10 mouse cellular contexts compared by ENCODE assay signal in the genomic region with DNA sequence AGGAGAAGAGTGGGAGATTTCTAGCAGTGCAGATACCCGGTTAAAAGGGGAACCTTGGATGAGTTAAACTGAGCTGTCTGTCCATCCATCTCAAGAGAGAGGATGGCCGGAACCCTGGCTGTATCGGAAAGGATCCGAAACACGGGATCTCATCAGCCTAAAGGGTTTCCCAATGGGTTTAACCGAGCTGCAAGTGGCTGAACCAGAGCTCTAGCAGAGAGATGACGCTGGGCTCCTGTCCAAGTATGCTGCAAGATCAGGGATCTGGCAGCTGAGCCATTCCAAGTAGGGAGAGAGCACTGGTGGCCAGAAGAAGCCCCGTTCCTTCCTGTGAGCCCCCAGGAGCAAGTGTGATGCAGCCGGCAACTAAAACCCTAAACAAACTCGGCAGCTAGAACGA.
DNase-seq lines count a peak whose midpoint lies in the region; ATAC-seq and TF ChIP-seq lines count a peak whose summit lies in the region.
"Had no signal": no experiment of that assay in that cellular context is flagged by ENCODE, and none has a peak within 500 bp of the region (broad histone marks: within the 10 kb centered on the region; RNA-seq: fewer than 3 reads in every experiment).

No protein-coding gene starts in this region.

- no peak for TF ChIP-seq CTCF in brain, embryonic 14.5 days (IDR thresholded peaks at IDR 0.05; ENCODE audit: borderline replicate concordance, extremely low read depth, insufficient read depth, insufficient read length)

- no peak overlapping the region for H3K27ac ChIP-seq in kidney, embryonic 15.5 days
- no peak overlapping the region for H3K27ac ChIP-seq in kidney, embryonic 14.5 days (ENCODE audit: low read depth, low read length)

- no peak for TF ChIP-seq POLR2A in brain, embryonic 14.5 days (IDR thresholded peaks at IDR 0.05; ENCODE audit: borderline replicate concordance, extremely low read depth, insufficient read depth, insufficient read length, poor library complexity, severe bottlenecking)

- no peaks in the 10 kb centered on the region for H3K36me3 ChIP-seq in kidney, embryonic 15.5 days
- H3K36me3 ChIP-seq in kidney, embryonic 14.5 days (ENCODE audit: control insufficient read depth, insufficient read depth, low read length): no peaks in the 10 kb centered on the region; the same call in 1 of the 2 replicates

- no peaks in the 10 kb centered on the region for H3K27me3 ChIP-seq in kidney, embryonic 15.5 days
- no peaks in the 10 kb centered on the region for H3K27me3 ChIP-seq in kidney, embryonic 14.5 days (ENCODE audit: control insufficient read depth, insufficient read depth, low read length)
- H3K27me3 ChIP-seq: megakaryocyte, embryonic 14.5 days had no signal

- no peak for ATAC-seq in kidney, embryonic 15.5 days (replicated peaks; ENCODE audit: low FRiP score)
- no peak for ATAC-seq in kidney, embryonic 14.5 days (ENCODE audit: low FRiP score, low TSS enrichment)
- no peak for ATAC-seq in megakaryocyte progenitor cell, adult 5-6 weeks (replicated peaks; ENCODE audit: poor library complexity)
- ATAC-seq in monocyte, adult 5-6 weeks (replicated peaks; ENCODE audit: insufficient number of reproducible peaks, low FRiP score, low TSS enrichment, poor library complexity, severe bottlenecking): no peak

- no peak overlapping the region for H3K9ac ChIP-seq in kidney, embryonic 15.5 days
- H3K9ac ChIP-seq in kidney, embryonic 14.5 days (ENCODE audit: low read depth, low read length): no peak overlapping the region

- whole genome bisulfite sequencing in kidney, embryonic 15.5 days: 63% methylated on average over 11 of the region's 11 CpGs
- 60% methylated on average over 11 of the region's 11 CpGs for WGBS in kidney, embryonic 14.5 days

- no peak overlapping the region for H3K4me3 ChIP-seq in kidney, embryonic 15.5 days (replicated peaks)
- H3K4me3 ChIP-seq in kidney, embryonic 14.5 days (ENCODE audit: low read length): no peak overlapping the region
- H3K4me3 ChIP-seq: erythroblast, embryonic 14.5 days; megakaryocyte, embryonic 14.5 days had no signal

- no peaks in the 10 kb centered on the region for H3K9me3 ChIP-seq in kidney, embryonic 15.5 days (replicated peaks)
- H3K9me3 ChIP-seq in kidney, embryonic 14.5 days (ENCODE audit: control insufficient read depth, low read length): no peaks in the 10 kb centered on the region
- H3K9me3 ChIP-seq: megakaryocyte, embryonic 14.5 days had no signal

- 0 out of 2 replicates have a peak overlapping the region, but pooled peaks have one; percentile 76 for H3K4me2 ChIP-seq in kidney, embryonic 15.5 days
- H3K4me2 ChIP-seq in kidney, embryonic 14.5 days (replicated peaks; ENCODE audit: low read depth, low read length): no peak overlapping the region

- peak; percentile 72 for DNase-seq in brain, embryonic 14.5 days (ENCODE audit: low read depth)
- DNase-seq in gastrocnemius, postnatal 25 days: peak; percentile 44
- DNase-seq in layer of hippocampus, adult 9-11 months: peak; percentile 46
- DNase-seq in lung, postnatal 36 days: peak; percentile 52

- peaks cover 37% of the 10 kb centered on the region for H3K4me1 ChIP-seq in kidney, embryonic 15.5 days
- H3K4me1 ChIP-seq in kidney, embryonic 14.5 days (ENCODE audit: control insufficient read depth, insufficient read depth, low read length): peaks cover 19% of the 10 kb centered on the region
